Mouse (Mus musculus): Measurements from ENCODE around the gene A830005F24Rik.

DNA sequence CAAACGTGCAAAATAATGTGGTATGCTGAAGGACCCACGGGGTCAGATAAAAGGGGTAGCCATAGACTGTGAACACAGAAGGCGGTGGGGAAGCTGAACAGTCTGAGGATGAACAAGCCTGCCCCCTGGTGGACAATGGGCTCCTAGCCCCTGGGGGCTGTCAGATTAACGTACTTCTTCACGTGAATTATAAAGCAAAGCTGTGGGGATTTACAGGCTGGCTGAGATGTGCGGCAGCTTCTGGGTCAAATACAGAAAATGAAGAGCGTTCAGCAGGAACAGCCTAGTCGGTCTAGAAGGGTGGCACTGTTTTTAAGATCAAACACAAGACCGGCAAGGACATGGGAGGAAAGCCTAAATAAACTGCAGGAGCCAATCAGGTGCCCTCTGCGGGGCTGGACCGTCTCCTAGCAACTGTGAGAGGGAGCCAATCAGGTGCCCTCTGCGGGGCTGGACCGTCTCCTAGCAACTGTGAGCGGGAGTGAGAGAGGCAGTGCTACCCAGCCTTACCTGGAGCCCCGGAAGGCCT lies 15.6 kb upstream of the A830005F24Rik start:
- TF ChIP-seq MAFK (IDR thresholded peaks at IDR 0.05; ENCODE audit: insufficient read depth, low read depth, low read length) (no peak), HCFC1 (IDR thresholded peaks at IDR 0.05; ENCODE audit: borderline replicate concordance, insufficient read depth, low read length) (peak; percentile 58; the same call in 1 of the 2 replicates), ZNF384 (IDR thresholded peaks at IDR 0.05; ENCODE audit: low read depth, low read length) (no peak), ZC3H11A (IDR thresholded peaks at IDR 0.05; ENCODE audit: borderline replicate concordance, low read depth, low read length) (peak; percentile 50; the same call in 1 of the 2 replicates), CHD2 (IDR thresholded peaks at IDR 0.05; ENCODE audit: low read depth, low read length) (no peak)
